Mouse (Mus musculus): ENCODE results near the gene Cytip. TPM values are rescaled to one million over a fixed set of nuclear protein-coding genes. Genes with fewer than 3 reads are reported as not detected.

The Cytip gene
- 4.8 and 6.6 TPM in 2 replicates for polyA plus RNA-seq (2012; rRNA removed)

DNA sequence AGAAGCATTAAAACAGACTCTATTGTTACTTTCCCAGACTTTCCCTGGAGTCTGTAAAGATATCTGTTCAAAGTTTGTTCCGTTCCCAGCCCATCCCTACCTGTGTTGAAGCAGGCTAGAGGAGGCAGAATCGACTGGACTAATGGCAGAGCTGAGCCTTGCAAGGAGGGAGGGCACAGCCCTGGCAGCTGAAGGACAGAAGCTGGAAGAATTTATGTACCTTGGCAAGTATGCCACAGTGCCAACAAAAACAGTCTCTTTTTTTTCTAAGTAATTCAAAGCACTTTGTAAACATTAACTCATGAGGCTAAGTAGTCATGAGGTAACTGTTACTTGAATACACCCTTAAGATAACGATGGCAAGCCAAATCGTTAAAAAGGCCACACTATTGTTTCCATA lies at the start of gene Cytip:
TSS of gene Cytip (minus strand) at position 187 of the 400 bp plus-strand sequence.
- no peak for DNase-seq (ENCODE audit: low read depth)

DNA sequence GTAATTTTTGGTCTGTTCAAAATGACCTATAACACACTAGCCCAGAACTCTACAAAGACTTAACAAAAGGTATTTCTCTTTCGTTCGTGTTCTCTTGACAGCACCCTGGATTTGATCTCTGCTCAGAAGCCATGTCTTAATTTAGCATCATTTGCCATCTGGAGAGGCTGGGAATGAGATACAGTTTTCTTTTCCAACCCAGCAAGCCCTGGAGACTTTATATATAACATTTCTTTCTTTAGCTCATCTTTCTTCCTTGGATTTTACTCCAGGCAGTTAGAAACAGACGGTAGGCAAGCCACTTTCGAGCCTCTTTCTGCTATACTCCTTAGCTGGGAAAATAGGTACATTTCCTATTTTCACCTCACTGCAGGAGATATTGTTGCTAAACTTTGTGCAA lies 45.3 kb upstream of the Cytip start:
- no peak for DNase-seq (ENCODE audit: low read depth)

DNA sequence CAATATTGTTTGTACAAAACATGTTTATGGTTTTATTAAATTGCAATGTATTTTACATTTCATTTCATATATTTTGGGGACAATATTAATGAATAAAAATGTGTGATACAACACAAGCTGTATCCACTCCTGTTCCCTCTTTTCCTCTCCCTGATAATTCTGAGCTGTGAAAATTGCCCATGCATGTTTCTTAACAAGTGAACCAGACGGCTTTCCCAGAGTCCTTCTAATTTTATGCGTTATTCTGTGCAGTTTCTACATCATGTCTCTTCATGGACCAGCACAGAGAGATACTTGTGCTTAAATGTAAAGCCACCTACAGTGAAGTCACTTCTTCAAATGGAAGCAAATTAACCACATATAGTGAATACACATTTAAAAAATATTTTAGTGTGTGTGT lies 42.2 kb upstream of the Cytip start:
- DNase-seq (ENCODE audit: low read depth): no peak

DNA sequence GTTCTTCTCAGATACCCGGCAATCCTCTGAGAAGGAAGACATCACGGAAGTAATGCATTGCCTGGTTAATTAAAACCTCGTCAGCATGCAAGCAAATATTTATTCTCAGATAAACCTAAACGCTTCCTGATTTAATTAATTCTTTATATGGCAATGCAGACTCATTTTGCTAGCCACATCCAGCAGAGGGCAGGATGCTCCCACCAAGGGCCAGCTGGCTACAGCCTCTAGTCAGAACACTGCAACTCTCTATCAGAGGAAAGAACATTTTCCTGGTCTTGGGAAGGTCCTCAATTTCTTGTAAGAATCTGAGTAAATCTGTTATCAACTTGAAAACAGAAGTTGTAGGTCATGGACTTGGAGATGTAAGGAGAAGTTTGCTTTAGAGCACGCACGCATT lies 4.1 kb upstream of the Cytip start:
- no peak for DNase-seq (ENCODE audit: low read depth)

DNA sequence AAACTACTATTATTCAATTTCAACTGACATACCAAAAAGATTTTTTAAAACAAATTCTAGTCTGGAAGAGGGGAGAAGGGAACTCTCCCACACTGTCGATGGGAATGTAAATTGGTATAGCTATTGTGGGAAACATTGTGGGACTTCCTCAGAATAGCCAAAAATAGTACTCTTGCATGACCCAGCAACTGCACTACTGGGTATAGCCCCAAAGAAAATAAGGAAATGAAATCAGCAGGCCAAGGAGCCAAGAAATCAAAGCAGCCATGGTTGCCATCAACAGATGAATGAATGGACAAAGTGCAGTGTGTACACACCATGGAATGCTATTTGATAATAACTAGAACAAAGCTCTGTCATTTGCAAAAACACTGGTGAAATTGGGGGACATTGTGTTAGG lies 1.5 kb upstream of the Cytip start:
- DNase-seq (ENCODE audit: low read depth): no peak

DNA sequence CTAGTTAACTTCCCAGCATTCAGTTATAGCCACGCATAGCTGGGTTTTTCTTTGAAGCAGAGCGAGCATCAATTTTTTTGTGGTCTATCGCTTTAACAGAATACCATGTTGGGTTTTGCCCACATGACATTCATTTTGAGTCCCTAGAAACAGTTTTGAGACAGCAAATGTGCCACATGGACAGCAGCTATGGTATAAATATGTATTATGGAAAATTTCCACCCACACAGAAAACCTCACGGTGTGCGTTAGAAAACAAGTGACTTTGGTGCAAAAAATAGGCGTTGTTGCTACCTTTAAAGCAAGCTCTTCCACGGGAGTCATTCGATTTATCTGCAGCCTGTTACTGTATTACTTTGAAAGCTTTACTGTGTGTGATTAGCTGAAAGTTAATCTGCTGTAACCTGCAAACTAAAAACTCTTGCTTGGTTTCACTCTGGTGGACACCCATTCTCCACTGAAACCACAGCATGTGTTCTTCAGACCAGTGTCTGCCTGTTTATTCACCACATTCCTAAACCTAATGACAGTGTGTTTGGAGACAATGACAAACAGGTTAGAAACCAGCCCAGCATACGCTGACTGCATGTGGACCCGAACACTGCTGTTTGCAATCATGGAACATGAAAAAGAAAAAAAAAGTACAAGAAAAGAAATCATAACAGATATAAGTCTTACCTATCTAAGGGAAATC lies 763 bp downstream of the Cytip start:
- DNase-seq (ENCODE audit: low read depth): no peak

DNA sequence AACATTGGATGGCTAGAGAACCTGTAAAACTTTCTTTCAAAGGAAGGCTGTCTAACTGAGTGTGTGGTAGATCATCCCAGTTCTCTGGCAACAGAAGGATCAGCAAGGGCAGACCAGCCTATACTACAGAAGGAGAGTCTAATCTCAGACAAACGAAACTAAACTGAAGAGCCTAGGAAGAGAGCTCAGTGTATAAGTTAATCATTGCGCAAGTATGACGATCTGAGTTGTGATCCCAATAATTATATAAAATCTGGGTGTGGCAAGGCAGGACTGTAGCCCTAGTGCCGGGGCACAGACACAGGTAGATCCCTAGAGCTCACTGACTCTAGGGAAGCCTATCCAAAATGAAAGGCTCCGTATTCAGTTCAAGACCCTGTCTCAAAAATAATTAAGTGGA lies 3.2 kb downstream of the Cytip start:
- DNase-seq (ENCODE audit: low read depth): no peak

DNA sequence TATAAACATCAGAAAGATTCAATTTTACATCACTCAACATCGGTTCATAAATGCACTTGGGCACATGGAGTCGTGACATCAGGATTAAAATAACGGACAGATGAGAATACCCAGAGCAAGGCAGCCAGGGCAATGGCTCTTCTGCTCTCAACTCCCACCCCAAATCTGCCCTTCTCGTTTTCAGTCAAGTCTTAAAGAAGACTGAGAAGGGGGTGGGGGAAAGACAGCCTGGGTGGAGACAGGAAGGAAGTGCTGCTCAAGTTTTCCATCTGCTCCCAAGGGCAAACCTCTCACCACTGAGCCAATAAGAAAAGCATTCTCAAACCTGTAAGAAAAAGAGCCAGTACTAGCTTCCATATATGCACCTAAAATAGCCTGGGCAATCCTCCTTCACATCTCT lies 5.8 kb downstream of the Cytip start:
- DNase-seq (ENCODE audit: low read depth): no peak

DNA sequence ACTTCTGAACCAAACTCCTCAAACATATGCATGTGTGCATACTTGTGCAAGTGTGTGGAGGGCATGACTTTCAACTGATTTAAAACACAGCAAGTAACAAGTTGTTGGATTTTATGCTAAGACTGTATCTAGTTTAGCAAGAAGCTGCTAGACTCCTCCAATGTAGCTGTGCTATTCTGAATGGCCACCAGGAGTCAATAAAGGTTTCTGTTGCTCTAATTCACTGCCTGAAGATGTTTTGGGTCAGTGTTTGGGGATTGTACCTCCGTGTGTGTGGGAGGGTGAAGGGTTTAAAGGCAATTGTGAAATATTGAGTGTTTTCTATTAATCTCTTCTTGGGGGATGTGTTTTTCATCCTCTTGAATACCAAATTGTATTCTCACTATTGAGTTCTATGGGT lies 6.4 kb downstream of the Cytip start:
- DNase-seq (ENCODE audit: low read depth): no peak

DNA sequence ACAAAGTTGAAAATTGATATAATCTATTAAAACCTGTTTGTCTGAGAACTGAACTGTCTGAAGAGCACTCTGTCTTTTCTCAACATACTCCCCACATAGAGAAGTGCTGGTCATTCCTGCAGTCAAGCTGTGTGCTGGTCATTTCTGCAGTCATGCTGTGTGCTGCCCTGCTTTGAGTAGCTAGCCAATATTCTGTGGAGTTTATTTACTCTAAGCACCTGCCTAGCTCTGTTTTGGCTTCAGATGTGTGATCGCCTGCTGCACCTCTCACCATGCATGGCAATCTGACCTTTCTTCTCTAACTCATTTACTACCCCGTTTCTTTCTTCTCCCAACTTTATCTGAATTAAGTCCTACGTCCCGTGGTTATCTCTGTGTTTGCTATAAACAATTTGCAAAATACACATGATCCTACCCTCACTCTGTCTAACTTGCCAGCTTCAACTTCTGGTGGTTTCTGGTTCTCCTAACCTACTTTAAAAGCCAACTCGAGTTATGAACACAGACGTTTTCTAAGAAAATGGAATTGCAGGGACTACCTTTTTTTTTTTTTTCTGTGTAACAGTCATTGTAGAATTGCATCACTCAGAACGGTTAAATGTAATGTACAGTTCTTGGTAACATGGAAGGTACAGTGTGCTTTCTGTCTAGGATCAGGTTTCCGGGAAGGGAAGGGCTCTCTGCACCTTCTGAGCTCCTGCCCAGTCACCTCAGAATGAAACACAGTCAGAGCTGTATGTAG lies 7.9 kb downstream of the Cytip start:
- DNase-seq (ENCODE audit: low read depth): no peak

DNA sequence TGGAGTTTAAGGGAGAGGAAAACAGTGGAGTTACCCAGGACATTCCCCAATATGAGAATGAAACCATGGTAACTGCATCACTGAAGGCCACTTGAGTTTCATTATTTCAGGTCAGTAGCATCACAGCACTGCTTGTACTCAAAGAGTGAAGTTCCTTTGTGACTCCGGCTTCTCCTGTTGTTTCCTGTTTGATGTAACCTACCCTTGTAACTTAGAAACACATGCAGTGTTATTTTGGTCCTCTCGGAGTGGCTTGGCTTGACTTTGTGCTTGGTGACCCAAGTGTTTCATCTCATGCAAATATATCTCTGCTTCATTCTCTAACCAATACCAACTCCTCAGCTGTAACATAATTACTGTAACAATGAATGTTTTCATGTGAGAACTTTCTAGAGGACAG lies 11.1 kb downstream of the Cytip start:
- DNase-seq (ENCODE audit: low read depth): no peak

DNA sequence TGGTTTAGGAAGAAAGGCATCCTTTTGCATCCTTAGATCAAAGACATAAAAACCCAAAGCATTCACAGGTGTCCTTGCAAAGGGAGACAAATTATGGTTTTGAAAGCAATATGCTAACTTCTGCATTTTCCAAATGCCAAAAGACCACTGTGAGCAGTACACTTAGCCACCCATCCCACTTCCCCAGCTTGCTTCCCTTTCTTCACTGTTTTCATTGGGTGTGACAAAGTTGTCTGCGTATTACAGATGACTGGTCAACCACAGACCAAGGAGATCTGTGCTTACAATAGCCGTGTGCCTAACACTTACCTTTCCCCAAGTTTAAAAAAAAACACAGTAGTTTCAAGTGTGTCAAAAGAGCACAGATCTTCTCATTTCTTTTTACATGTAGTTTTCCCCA lies 11.7 kb downstream of the Cytip start:
- DNase-seq (ENCODE audit: low read depth): no peak

DNA sequence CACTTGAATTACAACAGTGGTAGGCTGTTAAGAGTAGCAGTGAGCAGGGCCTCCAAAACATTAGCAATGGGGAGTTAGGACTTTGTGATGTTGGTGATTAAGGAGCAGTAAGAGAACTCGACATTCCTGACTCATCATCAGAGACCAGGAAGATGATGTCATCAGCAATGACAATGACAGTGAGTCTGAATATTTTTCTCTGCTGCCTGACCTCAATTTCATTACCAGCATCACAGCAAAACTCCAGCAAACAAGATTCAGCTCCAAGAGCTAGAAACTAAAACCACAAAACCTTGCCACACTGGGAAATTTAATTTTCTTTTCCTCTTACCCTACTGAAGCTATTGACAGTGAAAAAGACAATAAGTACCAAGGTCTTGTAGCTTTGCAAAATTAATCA lies 14.6 kb downstream of the Cytip start:
- no peak for DNase-seq (ENCODE audit: low read depth)

DNA sequence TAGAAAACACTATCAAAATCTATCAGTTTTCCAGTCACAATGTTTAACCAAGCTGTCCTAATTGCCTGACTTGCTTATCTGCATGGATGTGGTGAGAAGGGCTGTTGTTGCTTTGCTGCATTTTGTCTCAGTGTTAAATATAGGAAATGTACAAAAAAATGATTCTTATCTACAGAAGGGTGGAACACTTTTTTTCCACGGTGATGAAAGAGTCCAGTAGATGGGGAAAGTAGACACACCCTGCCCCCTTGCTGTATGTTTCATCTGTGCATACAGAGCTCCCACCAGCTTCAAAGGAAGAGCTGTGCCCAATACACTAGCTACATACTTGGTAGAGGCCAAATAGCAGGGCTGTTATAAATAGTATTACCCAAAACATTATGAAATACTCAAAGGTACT lies 16.3 kb downstream of the Cytip start:
- DNase-seq (ENCODE audit: low read depth): no peak

DNA sequence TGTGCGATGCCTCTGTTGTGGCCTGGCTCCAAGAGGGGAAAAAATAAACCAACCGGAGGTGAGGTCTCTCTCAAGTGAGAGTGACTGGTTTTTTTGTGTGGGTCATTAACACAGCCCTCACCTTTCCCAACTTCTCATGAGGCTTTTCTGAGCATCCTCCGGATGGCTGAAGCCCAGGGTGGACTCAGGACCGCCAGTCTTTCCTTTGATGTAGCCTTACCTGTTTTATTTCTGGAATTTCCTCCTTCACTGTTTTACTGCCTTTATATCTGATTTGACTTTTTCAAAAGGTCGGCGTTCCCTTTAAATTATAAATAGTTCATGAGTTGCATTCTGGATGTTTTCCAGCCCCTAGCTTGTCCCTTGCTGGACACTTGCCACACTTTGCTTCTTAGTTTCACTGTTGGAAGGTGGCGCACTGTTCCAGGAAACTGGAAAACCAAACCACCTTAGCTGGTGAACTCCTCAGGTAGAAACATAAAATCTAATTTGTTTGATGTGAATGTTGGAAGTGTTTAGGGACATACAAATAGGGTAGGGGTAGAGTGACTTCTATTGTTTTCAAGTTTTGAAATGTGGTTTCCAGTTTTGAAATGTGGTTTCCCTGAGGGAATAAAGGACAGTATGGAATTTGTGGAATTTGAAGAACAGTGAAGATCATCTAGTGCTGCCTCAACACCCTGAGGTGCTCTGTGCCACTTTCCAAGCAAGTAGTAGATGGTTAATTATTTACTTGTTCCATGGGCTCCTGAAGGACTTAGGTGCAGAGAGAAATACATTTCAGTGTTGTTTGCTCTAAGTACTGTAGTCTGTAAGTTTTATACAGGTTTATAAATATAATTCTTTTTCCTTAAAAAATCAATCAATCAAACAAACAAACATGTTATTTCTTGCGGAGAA lies 19.7 kb downstream of the Cytip start:
- DNase-seq (ENCODE audit: low read depth): no peak

DNA sequence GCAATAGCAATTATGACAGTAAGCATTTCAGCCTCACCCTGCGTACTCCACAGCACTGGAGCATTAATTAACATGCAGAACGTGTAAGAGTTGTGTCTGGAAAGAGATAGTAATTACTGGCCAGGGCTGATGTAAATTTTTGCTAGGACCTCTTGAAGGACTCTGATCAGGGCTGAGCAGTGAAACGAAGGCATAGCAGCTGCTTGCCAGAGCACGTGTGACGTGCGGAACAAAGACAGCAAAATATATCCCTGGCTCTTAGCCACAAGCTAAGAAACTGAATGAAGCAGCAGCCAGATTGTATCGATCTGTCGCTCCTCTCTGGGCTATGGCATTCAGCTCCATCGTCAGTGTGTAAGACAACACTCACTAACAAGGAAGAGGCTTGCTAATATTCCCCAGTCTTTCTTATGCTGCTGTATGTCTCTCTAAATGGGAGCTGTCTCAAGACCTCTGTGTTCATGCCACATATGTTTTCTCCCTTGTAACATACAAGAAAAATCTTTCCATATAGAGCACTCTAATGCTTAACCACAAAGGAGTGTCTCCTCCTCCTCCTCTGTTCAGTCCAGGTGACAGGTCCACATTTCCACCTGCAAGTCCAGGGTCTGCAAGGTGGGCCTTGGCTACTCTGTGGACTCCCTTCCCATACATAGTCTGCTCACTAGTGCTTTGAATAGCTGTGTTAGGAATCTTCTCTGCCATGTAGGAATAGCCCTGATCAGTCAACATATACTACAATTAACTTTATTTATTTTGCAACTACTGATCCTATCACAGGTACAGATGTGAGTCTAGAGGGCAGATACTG lies 20.7 kb downstream of the Cytip start:
- DNase-seq (ENCODE audit: low read depth): no peak

DNA sequence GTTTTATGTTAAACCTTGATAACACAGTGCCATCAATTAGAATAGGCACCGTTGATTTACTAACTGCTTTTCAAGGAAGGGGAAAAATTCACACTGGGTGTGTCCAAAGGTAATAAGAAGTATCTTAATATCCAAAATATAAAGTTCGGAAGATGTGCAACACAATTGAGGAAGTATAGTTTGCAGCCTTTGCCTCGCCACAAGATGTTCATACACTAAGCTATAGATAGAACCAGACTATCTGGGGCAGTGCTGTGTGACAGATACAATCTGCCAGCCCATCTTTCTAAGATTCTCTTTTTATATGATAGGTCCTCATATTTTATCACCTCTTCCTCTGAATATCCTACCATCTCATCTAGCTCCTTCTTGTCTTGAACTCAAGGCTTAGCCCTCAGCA lies 22.4 kb downstream of the Cytip start:
- no peak for DNase-seq (ENCODE audit: low read depth)

DNA sequence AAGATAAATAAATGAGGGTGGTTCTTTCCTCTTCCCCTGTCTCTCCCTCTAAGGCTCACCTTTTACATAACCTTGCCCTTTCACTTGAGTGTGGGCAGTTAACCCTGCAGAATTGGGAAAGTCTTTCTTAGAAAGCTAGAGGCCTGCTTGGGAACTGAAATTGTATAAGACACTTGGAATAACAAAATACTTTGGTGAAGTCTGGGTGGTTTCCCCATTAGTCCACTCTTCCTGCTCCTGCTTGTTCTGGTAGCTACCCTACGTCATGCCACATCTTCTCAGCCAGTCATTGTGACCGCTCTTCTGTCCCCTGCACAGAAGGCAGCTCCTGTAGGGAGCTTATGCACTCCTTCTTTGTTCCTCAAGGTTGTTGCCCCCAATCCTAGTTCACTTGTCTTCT lies 26.2 kb downstream of the Cytip start:
- no peak for DNase-seq (ENCODE audit: low read depth)

DNA sequence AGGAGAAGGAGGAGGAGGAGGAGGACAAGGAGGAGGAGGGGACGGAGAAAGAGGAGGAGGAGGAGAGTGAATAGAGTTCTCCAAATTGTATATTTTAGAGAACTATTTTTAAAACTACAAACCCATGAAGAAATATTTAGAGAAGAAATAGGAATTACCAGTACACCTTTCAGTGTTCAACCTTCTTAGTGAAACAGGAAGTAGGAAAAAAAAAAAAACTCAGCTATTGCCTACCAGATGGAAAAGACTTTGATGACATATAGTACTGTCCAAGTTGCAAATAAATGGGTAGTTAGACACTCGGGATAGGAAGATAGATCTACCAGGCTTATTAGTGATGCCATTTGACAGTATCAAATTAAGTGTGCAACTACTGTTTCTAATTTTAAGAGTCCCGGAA lies 27.7 kb downstream of the Cytip start:
- DNase-seq (ENCODE audit: low read depth): no peak

DNA sequence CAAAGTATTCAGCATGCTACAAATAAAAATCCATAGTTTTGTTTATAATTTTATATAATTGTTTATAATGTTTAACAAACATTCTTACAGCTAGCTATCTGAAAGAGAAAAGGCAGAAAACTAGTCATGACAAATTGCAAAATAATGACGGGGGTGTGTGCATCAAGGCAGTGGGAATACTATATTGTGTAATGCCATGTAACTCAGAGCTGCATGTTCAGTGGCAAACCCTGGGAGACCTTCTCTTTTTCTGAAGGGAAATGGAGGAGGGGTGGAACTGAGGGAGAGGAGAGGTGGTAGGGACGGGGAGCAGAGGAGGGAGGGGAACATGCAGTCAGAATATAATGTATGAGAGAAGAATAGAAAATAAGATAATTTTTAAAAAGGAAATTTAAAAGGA lies 28.6 kb downstream of the Cytip start:
- no peak for DNase-seq (ENCODE audit: low read depth)

DNA sequence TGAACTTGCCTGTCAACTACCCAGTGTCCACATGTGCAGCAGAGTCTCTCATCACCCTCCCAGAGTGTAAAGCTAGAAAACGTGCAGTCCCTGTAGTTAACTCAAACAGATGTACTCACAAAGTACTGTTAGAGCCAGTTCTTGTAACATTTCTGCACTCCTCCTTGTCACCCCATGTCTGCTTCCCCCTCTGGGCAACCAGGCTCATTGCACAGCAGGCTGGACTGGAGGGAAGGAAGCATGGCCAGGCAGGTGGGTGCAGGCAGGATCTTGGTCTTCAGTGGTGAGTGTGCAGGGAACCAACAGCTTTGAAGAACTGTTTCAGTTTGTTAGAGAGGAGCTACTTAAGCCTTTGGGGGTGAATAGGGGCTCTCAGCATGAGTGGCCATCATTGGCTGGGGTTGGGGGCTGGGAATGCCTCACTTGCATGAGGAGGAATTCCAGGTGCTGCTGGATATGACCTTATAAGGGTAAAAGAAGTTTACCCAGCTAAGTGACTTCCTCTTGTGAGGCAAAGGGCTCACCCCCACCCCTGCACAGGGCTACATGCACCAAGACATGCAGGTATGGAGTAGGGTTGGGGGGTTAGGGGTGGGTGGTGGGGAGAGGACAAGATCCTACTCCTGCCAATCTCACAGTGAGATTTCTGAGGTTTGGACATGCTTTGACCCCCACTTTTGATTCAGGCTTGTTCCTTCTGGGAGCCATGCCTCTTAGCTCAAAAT lies 31.7 kb downstream of the Cytip start:
- no peak for DNase-seq (ENCODE audit: low read depth)

All from gonadal fat pad, adult 2 months (tissue).